Mouse (Mus musculus) erythroblast, embryonic 14.5 days (primary cell): ENCODE results near the gene Spon1. TPM values are rescaled to one million over a fixed set of nuclear protein-coding genes. Genes with fewer than 3 reads are reported as not detected.

Experiments used
- H3K27me3 ChIP-seq: 2 replicates; pipeline ENCODE4 v1.6.1; 2012; ENCODE audit warnings: inconsistent platforms; ENCODE audit not compliant: control insufficient read depth
- H3K36me3 ChIP-seq: 2 replicates; pipeline ENCODE4 v1.6.1; 2012; ENCODE audit warnings: mild to moderate bottlenecking, inconsistent platforms; ENCODE audit not compliant: control insufficient read depth
- H3K4me1 ChIP-seq: 2 replicates; pipeline ENCODE4 v1.6.1; 2012; ENCODE audit warnings: inconsistent platforms; ENCODE audit not compliant: control insufficient read depth
- H3K4me3 ChIP-seq: replicated peaks from 2 replicates; pipeline ENCODE3; 2012; ENCODE audit warnings: moderate library complexity, mild to moderate bottlenecking, inconsistent platforms
- H3K9me3 ChIP-seq: 2 replicates; pipeline ENCODE4 v1.6.1; 2012; ENCODE audit warnings: low read length, inconsistent platforms, mixed read lengths; ENCODE audit not compliant: control insufficient read depth
- GATA1 ChIP-seq: IDR thresholded peaks from 2 replicates; pipeline ENCODE4 v1.6.1; 2012; ENCODE audit warnings: low read length, inconsistent platforms, mixed read lengths
- TAL1 ChIP-seq: IDR thresholded peaks from 3 replicates; pipeline ENCODE4 v1.6.1; 2012; ENCODE audit warnings: low read length, inconsistent platforms, mixed read lengths
- polyA plus RNA-seq: library from polyadenylated mRNA; stranded (reverse); fragments of >175 nt; gene quantifications from 2 replicates; pipeline ENCODE4 v1.2.3, GENCODE M21; 2012

Gene Spon1
- polyA plus RNA-seq, 1 experiment, result not detected

GRCm38 (mm10) chr7:113960841-113961499, 195.2 kb downstream of the Spon1 start:
- H3K36me3 ChIP-seq, result no peaks in the 10 kb centered on the region
- H3K27me3 ChIP-seq, result no peaks in the 10 kb centered on the region
- H3K9me3 ChIP-seq, result peaks cover 4% of the 10 kb centered on the region; the same call in 1 of the 2 replicates
- H3K4me3 ChIP-seq, result no peak overlapping the region
- no peaks in the 10 kb centered on the region for H3K4me1 ChIP-seq
- no peak for TF ChIP-seq TAL1
- no peak for TF ChIP-seq GATA1

GRCm38 (mm10) chr7:113961500-113961895, 195.7 kb downstream of the Spon1 start:
- Histone ChIP-seq H3K4me3 (no peak overlapping the region), H3K4me1 (no peaks in the 10 kb centered on the region), H3K27me3 (no peaks in the 10 kb centered on the region), H3K36me3 (no peaks in the 10 kb centered on the region), H3K9me3 (peaks cover 4% of the 10 kb centered on the region; the same call in 1 of the 2 replicates)
- no peak for TF ChIP-seq GATA1
- no peak for TF ChIP-seq TAL1

- TF ChIP-seq GATA1 (no peak), TAL1 (no peak)
- H3K36me3 ChIP-seq, result no peaks in the 10 kb centered on the region
- H3K27me3 ChIP-seq, result no peaks in the 10 kb centered on the region
- peaks cover 4% of the 10 kb centered on the region; the same call in 1 of the 2 replicates for H3K9me3 ChIP-seq
- no peak overlapping the region for H3K4me3 ChIP-seq
- H3K4me1 ChIP-seq, result no peaks in the 10 kb centered on the region
These were observed 196.3 kb downstream of the Spon1 start for GRCm38 (mm10) chr7:113962078-113962477.

- no peaks in the 10 kb centered on the region for H3K27me3 ChIP-seq
- H3K36me3 ChIP-seq, result no peaks in the 10 kb centered on the region
- TF ChIP-seq TAL1 (no peak), GATA1 (no peak)
These were observed 198.0 kb downstream of the Spon1 start for GRCm38 (mm10) chr7:113963766-113964165.

GRCm38 (mm10) chr7:113965625-113966024, 199.8 kb downstream of the Spon1 start:
- no peaks in the 10 kb centered on the region for H3K36me3 ChIP-seq
- no peaks in the 10 kb centered on the region for H3K27me3 ChIP-seq
- no peak for TF ChIP-seq TAL1
- TF ChIP-seq GATA1, result no peak
- no peaks in the 10 kb centered on the region for H3K9me3 ChIP-seq
- H3K4me1 ChIP-seq, result no peaks in the 10 kb centered on the region
- H3K4me3 ChIP-seq, result no peak overlapping the region

More at GRCm38 (mm10) chr7:113963766-113964165, 198.0 kb downstream of the Spon1 start:
- no peaks in the 10 kb centered on the region for H3K9me3 ChIP-seq
- no peak overlapping the region for H3K4me3 ChIP-seq
- no peaks in the 10 kb centered on the region for H3K4me1 ChIP-seq

GRCm38 (mm10) chr7:113969182-113969581, 203.4 kb downstream of the Spon1 start:
- Histone ChIP-seq H3K27me3 (no peaks in the 10 kb centered on the region), H3K4me3 (no peak overlapping the region), H3K36me3 (no peaks in the 10 kb centered on the region), H3K9me3 (peaks cover 17% of the 10 kb centered on the region), H3K4me1 (no peaks in the 10 kb centered on the region)
- TF ChIP-seq GATA1, result no peak
- no peak for TF ChIP-seq TAL1

- no peaks in the 10 kb centered on the region for H3K36me3 ChIP-seq
- no peaks in the 10 kb centered on the region for H3K27me3 ChIP-seq
- H3K9me3 ChIP-seq, result peaks cover 17% of the 10 kb centered on the region
- H3K4me3 ChIP-seq, result no peak overlapping the region
- TF ChIP-seq GATA1, result no peak
- TF ChIP-seq TAL1, result no peak
- H3K4me1 ChIP-seq, result no peaks in the 10 kb centered on the region
These were observed 206.7 kb downstream of the Spon1 start for GRCm38 (mm10) chr7:113972536-113972935.

GRCm38 (mm10) chr7:113986406-113987134, 220.8 kb downstream of the Spon1 start:
- H3K4me3 ChIP-seq, result no peak overlapping the region
- TF ChIP-seq GATA1 (no peak), TAL1 (no peak)
- H3K27me3 ChIP-seq, result no peaks in the 10 kb centered on the region
- no peaks in the 10 kb centered on the region for H3K4me1 ChIP-seq
- peaks cover 4% of the 10 kb centered on the region for H3K9me3 ChIP-seq
- H3K36me3 ChIP-seq, result no peaks in the 10 kb centered on the region

- no peaks in the 10 kb centered on the region for H3K36me3 ChIP-seq
- H3K4me3 ChIP-seq, result no peak overlapping the region
- peaks cover 4% of the 10 kb centered on the region for H3K9me3 ChIP-seq
- H3K4me1 ChIP-seq, result peaks cover 1% of the 10 kb centered on the region; the same call in 1 of the 2 replicates
- TF ChIP-seq GATA1, result no peak
- no peak for TF ChIP-seq TAL1
- no peaks in the 10 kb centered on the region for H3K27me3 ChIP-seq
These were observed 222.4 kb downstream of the Spon1 start for GRCm38 (mm10) chr7:113988156-113988555.
